Mouse (Mus musculus) limb, embryonic 12.5 days (tissue): ENCODE results near the gene Gm20388. TPM values are rescaled to one million over a fixed set of nuclear protein-coding genes. Genes with fewer than 3 reads are reported as not detected.

Experiments used
- ATAC-seq: fragments of 200-750 bp; cut with Nextera tagmentation; 2 replicates; pipeline ENCODE4 v1.8.0; 2017; ENCODE audit warnings: low read depth, moderate TSS enrichment; ENCODE audit not compliant: insufficient number of reproducible peaks, insufficient read depth, low FRiP score, low TSS enrichment
- H3K27ac ChIP-seq: fragments of 300-500 bp; sonication (generic); 2 replicates; pipeline ENCODE4 v1.5.1; 2016; ENCODE audit warnings: mild to moderate bottlenecking, moderate library complexity
- H3K27me3 ChIP-seq: fragments of 300-500 bp; sonication (generic); 2 replicates; pipeline ENCODE4 v1.6.1; 2016; ENCODE audit warnings: mild to moderate bottlenecking, moderate library complexity
- H3K36me3 ChIP-seq: fragments of 300-500 bp; sonication (generic); 2 replicates; pipeline ENCODE4 v1.6.1; 2016; ENCODE audit warnings: mild to moderate bottlenecking, moderate library complexity
- H3K4me1 ChIP-seq: fragments of 300-500 bp; sonication (generic); replicated peaks from 2 replicates; pipeline ENCODE4 v1.6.1; 2016
- H3K4me2 ChIP-seq: fragments of 300-500 bp; sonication (generic); 2 replicates; pipeline ENCODE4 v1.6.1; 2016; ENCODE audit warnings: mild to moderate bottlenecking, moderate library complexity
- H3K4me3 ChIP-seq: fragments of 300-500 bp; sonication (generic); replicated peaks from 2 replicates; pipeline ENCODE4 v1.5.1; 2016; ENCODE audit warnings: mild to moderate bottlenecking
- H3K9ac ChIP-seq: fragments of 300-500 bp; sonication (generic); replicated peaks from 2 replicates; pipeline ENCODE4 v1.6.1; 2016; ENCODE audit warnings: mild to moderate bottlenecking, moderate library complexity
- H3K9me3 ChIP-seq: fragments of 300-500 bp; sonication (generic); 2 replicates; pipeline ENCODE4 v1.6.1; 2016; ENCODE audit warnings: mild to moderate bottlenecking, moderate library complexity
- WGBS: fragments of 180-500 bp; shearing (Covaris S2); methylation state at CpG from one replicate; pipeline ENCODE4 v1.1.7; 2016; 5-methylcytosine and 5-hydroxymethylcytosine counted together
- polyA plus RNA-seq: library from polyadenylated mRNA; unstranded; fragments of >200 nt; fragmentation: Nextera tagmentation; extraction: Ambion mirVana; gene quantifications from 2 replicates; pipeline ENCODE4 v1.2.1, GENCODE M21; 2016

Gene Gm20388
- polyA plus RNA-seq, 1 experiment from 2014 or later, result not detected

GRCm38 (mm10) chr8:123981674-123982073, 4071.0 kb downstream of the Gm20388 start:
- H3K9me3 ChIP-seq, result no peaks in the 10 kb centered on the region
- no peak overlapping the region for H3K9ac ChIP-seq
- H3K27me3 ChIP-seq, result 0 out of 2 replicates have a peak, but pooled peaks cover 3% of the 10 kb centered on the region
- no peak for ATAC-seq
- H3K4me2 ChIP-seq, result peak overlapping the region; percentile 94
- H3K4me1 ChIP-seq, result peaks cover 13% of the 10 kb centered on the region; the same call in 1 of the 2 replicates
- 0 out of 2 replicates have a peak overlapping the region, but pooled peaks have one; percentile 1 for H3K4me3 ChIP-seq
- 54% methylated on average over 4 of the region's 4 CpGs for WGBS
- H3K27ac ChIP-seq, result no peak overlapping the region
- no peaks in the 10 kb centered on the region for H3K36me3 ChIP-seq

- H3K27me3 ChIP-seq, result 0 out of 2 replicates have a peak, but pooled peaks cover 3% of the 10 kb centered on the region
- peak; percentile 29 for ATAC-seq
- H3K9ac ChIP-seq, result peak overlapping the region; percentile 81
- no peaks in the 10 kb centered on the region for H3K9me3 ChIP-seq
- WGBS, result under 1% methylated on average over 48 of the region's 48 CpGs
- H3K36me3 ChIP-seq, result no peaks in the 10 kb centered on the region
- peaks cover 13% of the 10 kb centered on the region; the same call in 1 of the 2 replicates for H3K4me1 ChIP-seq
- H3K4me3 ChIP-seq, result peak overlapping the region; percentile 74
- peak overlapping the region; percentile 91; the same call in 1 of the 2 replicates for H3K27ac ChIP-seq
- H3K4me2 ChIP-seq, result peak overlapping the region; percentile 94
These were observed 4071.7 kb downstream of the Gm20388 start for GRCm38 (mm10) chr8:123982291-123982793.

- Histone ChIP-seq H3K4me1 (peaks cover 13% of the 10 kb centered on the region; the same call in 1 of the 2 replicates), H3K4me3 (peak within 1 kb of the TSS; percentile 74), H3K9me3 (no peaks in the 10 kb centered on the region), H3K36me3 (no peaks in the 10 kb centered on the region), H3K27ac (peak within 1 kb of the TSS; percentile 91), H3K9ac (peak within 1 kb of the TSS; percentile 81), H3K27me3 (0 out of 2 replicates have a peak, but pooled peaks cover 3% of the 10 kb centered on the region), H3K4me2 (peak within 1 kb of the TSS; percentile 94)
- peak; percentile 90 for ATAC-seq
- under 1% methylated on average over 52 of the region's 56 CpGs for WGBS
These were observed 4072.3 kb downstream of the Gm20388 start, which contains the start of gene Abcb10 for GRCm38 (mm10) chr8:123982826-123983400. TSS of gene Abcb10 (minus strand) at chr8:123983122.

GRCm38 (mm10) chr8:123988605-123989038, 4078.0 kb downstream of the Gm20388 start:
- ATAC-seq, result no peak
- 74% methylated on average over 6 of the region's 6 CpGs for WGBS
- no peak overlapping the region for H3K4me3 ChIP-seq
- H3K9ac ChIP-seq, result no peak overlapping the region
- no peak overlapping the region for H3K4me2 ChIP-seq
- no peaks in the 10 kb centered on the region for H3K9me3 ChIP-seq
- 0 out of 2 replicates have a peak, but pooled peaks cover 2% of the 10 kb centered on the region for H3K4me1 ChIP-seq
- 0 out of 2 replicates have a peak overlapping the region, but pooled peaks have one; percentile 23 for H3K27ac ChIP-seq
- H3K27me3 ChIP-seq, result no peaks in the 10 kb centered on the region
- peaks cover 5% of the 10 kb centered on the region for H3K36me3 ChIP-seq

GRCm38 (mm10) chr8:123989128-123989527, 4078.5 kb downstream of the Gm20388 start:
- WGBS, result 76% methylated on average over 7 of the region's 7 CpGs
- Histone ChIP-seq H3K4me3 (no peak overlapping the region), H3K4me1 (no peaks in the 10 kb centered on the region), H3K9me3 (no peaks in the 10 kb centered on the region), H3K9ac (no peak overlapping the region), H3K36me3 (peaks cover 9% of the 10 kb centered on the region), H3K27ac (0 out of 2 replicates have a peak overlapping the region, but pooled peaks have one; percentile 23), H3K27me3 (no peaks in the 10 kb centered on the region), H3K4me2 (no peak overlapping the region)
- no peak for ATAC-seq

GRCm38 (mm10) chr8:123990277-123991049, 4079.8 kb downstream of the Gm20388 start:
- Histone ChIP-seq H3K4me2 (no peak overlapping the region), H3K4me1 (no peaks in the 10 kb centered on the region), H3K9me3 (no peaks in the 10 kb centered on the region), H3K9ac (no peak overlapping the region), H3K4me3 (no peak overlapping the region), H3K36me3 (peaks cover 22% of the 10 kb centered on the region), H3K27me3 (no peaks in the 10 kb centered on the region), H3K27ac (no peak overlapping the region)
- WGBS, result 79% methylated on average over 13 of the region's 13 CpGs
- no peak for ATAC-seq

GRCm38 (mm10) chr8:123992587-123992986, 4081.9 kb downstream of the Gm20388 start:
- 92% methylated on average over 8 of the region's 8 CpGs for WGBS
- ATAC-seq, result no peak

GRCm38 (mm10) chr8:123993597-123993996, 4083.0 kb downstream of the Gm20388 start:
- no peaks in the 10 kb centered on the region for H3K9me3 ChIP-seq
- no peak overlapping the region for H3K27ac ChIP-seq
- H3K27me3 ChIP-seq, result no peaks in the 10 kb centered on the region
- WGBS, result 93% methylated on average over 5 of the region's 5 CpGs
- no peak overlapping the region for H3K9ac ChIP-seq
- H3K36me3 ChIP-seq, result peaks cover 49% of the 10 kb centered on the region
- ATAC-seq, result no peak
- H3K4me3 ChIP-seq, result no peak overlapping the region
- no peak overlapping the region for H3K4me2 ChIP-seq
- no peaks in the 10 kb centered on the region for H3K4me1 ChIP-seq

More at GRCm38 (mm10) chr8:123992587-123992986, 4081.9 kb downstream of the Gm20388 start:
- H3K9ac ChIP-seq, result no peak overlapping the region
- H3K4me1 ChIP-seq, result no peaks in the 10 kb centered on the region
- peaks cover 40% of the 10 kb centered on the region for H3K36me3 ChIP-seq
- H3K4me2 ChIP-seq, result no peak overlapping the region
- H3K27ac ChIP-seq, result no peak overlapping the region
- no peaks in the 10 kb centered on the region for H3K27me3 ChIP-seq
- no peak overlapping the region for H3K4me3 ChIP-seq
- no peaks in the 10 kb centered on the region for H3K9me3 ChIP-seq

GRCm38 (mm10) chr8:123993997-123994396, 4083.4 kb downstream of the Gm20388 start:
- no peaks in the 10 kb centered on the region for H3K9me3 ChIP-seq
- H3K4me3 ChIP-seq, result no peak overlapping the region
- no peak for ATAC-seq
- no peaks in the 10 kb centered on the region for H3K4me1 ChIP-seq
- no peaks in the 10 kb centered on the region for H3K27me3 ChIP-seq
- 93% methylated on average over 3 of the region's 3 CpGs for WGBS
- H3K36me3 ChIP-seq, result peaks cover 53% of the 10 kb centered on the region
- H3K9ac ChIP-seq, result no peak overlapping the region
- no peak overlapping the region for H3K27ac ChIP-seq
- no peak overlapping the region for H3K4me2 ChIP-seq

GRCm38 (mm10) chr8:123999568-123999967, 4088.9 kb downstream of the Gm20388 start:
- Histone ChIP-seq H3K9me3 (no peaks in the 10 kb centered on the region), H3K4me3 (no peak overlapping the region), H3K4me2 (no peak overlapping the region), H3K4me1 (no peaks in the 10 kb centered on the region), H3K9ac (no peak overlapping the region), H3K27me3 (no peaks in the 10 kb centered on the region), H3K36me3 (peaks cover 90% of the 10 kb centered on the region), H3K27ac (no peak overlapping the region)
- no peak for ATAC-seq
- WGBS, result 87% methylated on average over 2 of the region's 2 CpGs

- peaks cover 94% of the 10 kb centered on the region for H3K36me3 ChIP-seq
- no peak for ATAC-seq
- no peaks in the 10 kb centered on the region for H3K27me3 ChIP-seq
- WGBS, result 92% methylated on average over 10 of the region's 10 CpGs
- H3K4me3 ChIP-seq, result no peak overlapping the region
- no peaks in the 10 kb centered on the region for H3K9me3 ChIP-seq
- H3K27ac ChIP-seq, result no peak overlapping the region
- no peaks in the 10 kb centered on the region for H3K4me1 ChIP-seq
- H3K4me2 ChIP-seq, result no peak overlapping the region
- no peak overlapping the region for H3K9ac ChIP-seq
These were observed 4092.0 kb downstream of the Gm20388 start for GRCm38 (mm10) chr8:124002546-124003108.
